Mouse (Mus musculus) neutrophil, adult 59 days (primary cell): ENCODE data around the gene Cdk9. TPM values are rescaled to one million over a fixed set of nuclear protein-coding genes. Genes with fewer than 3 reads are reported as not detected.

Experiments
- total RNA-seq, 2 experiments: library from RNA; stranded (reverse); gene quantifications; 1 replicate in 1 of 2; 2 replicates in 1 of 2; pipeline ENCODE4 v1.2.4; 2023

Cdk9 gene
- 100 to 1,000 TPM; 147 to 175 TPM for total RNA-seq

GRCm38 (mm10) chr2:32712934-32713817, at the start of gene Cdk9:
Gene Cdk9, minus strand, starts transcription at chr2:32713076.

GRCm38 (mm10) chr2:32757056-32757845, 44.4 kb upstream of the Cdk9 start, which contains the start of gene Tor2a:
Gene Tor2a, plus strand, starts transcription at chr2:32757234.

DNA sequence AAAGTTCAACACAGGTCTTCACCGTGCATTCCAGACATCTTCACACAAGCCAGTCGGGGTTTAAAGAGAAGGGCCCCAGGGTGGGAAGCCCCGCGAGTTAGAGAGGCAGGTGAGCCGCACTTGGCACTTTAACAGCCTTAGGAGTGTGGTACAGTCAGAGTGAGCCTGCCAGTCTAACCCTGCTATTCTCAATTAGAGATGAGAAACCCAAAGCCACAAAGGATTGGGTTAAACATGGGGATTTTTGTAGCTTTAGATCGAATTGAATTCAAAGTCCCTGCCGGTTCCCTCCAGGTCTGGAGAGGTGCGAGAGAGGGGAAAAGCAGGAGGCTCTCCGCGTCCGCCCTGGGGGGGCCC, 28.0 kb upstream of the Cdk9 start, which contains the start of gene 6330409D20Rik:
6330409D20Rik (minus strand) TSS at position 101 of the 357 bp plus-strand sequence.

DNA sequence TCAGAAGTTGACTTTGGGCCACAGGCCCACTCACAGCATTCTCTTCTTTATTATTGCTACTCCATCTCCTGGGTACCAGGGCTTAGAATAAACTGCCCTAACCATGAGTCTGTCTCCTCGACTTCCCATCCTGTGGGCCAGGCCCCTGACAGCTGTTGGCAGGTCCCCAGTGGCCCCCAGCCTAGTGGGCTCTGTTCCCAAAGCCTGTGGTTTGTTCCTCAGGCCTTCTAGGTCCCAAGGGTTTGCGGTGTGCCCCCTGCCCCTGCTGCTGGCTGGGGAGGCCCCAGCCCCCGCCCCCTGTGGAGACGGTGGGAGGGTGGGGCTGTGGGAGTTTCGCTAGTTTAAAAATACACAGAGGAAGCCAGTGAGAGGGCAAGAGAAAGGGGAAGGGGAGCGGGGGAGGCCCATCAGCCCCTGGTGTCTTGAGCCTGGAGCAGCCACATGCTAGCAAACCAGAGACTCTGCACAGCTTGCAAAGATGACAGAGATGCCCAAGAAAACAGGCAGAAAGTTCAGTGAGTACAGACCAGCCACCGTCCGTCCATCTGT, 7.9 kb upstream of the Cdk9 start, which contains the start of gene Sh2d3c:
Sh2d3c (plus strand) TSS at position 375 of the 549 bp plus-strand sequence.

GRCm38 (mm10) chr2:32704021-32704421, 8.9 kb downstream of the Cdk9 start, which contains the start of gene Fpgs:
Gene Fpgs, minus strand, starts transcription at chr2:32704145.

Other genes starting within 250 kb of the Cdk9 start
- 10 to 100 TPM; 15.6 to 17.1 TPM for gene Fam102a, start 177.7 kb downstream of the Cdk9 start, total RNA-seq
- 10 to 100 TPM; 54.4 to 59.5 TPM for gene Dpm2, start 142.2 kb downstream of the Cdk9 start, total RNA-seq
- gene Pip5kl1, start 138.3 kb downstream of the Cdk9 start, total RNA-seq, result under 1 TPM in 1 of 2 experiments, not detected in 1; 0.22 TPM
- gene 9430097D07Rik, start 137.4 kb downstream of the Cdk9 start, total RNA-seq, result not detected
- 10 to 100 TPM; 16.5 to 16.7 TPM for gene St6galnac4, start 126.0 kb downstream of the Cdk9 start, total RNA-seq
- gene St6galnac6, start 113.4 kb downstream of the Cdk9 start, total RNA-seq, result 10 to 100 TPM in 1 of 2 experiments, 1 to 10 TPM in 1; 9.1 to 14.1 TPM
- under 1 TPM; 0.51 to 0.53 TPM for gene Ak1, start 91.3 kb downstream of the Cdk9 start, total RNA-seq
- 10 to 100 TPM; 10.3 to 11.4 TPM for gene Eng, start 66.5 kb downstream of the Cdk9 start, total RNA-seq
- gene Fpgs, start 8.9 kb downstream of the Cdk9 start, total RNA-seq, result 1 to 10 TPM; 4.8 to 5.6 TPM
- 100 to 1,000 TPM; 245 to 274 TPM for gene Sh2d3c, start 8.0 kb upstream of the Cdk9 start, total RNA-seq
- gene 6330409D20Rik, start 27.9 kb upstream of the Cdk9 start, total RNA-seq, result not detected
- 10 to 100 TPM; 22.0 to 22.7 TPM for gene Tor2a, start 44.2 kb upstream of the Cdk9 start, total RNA-seq
- gene Ttc16, start 62.6 kb upstream of the Cdk9 start, total RNA-seq, result not detected
- gene Ptrh1, start 62.7 kb upstream of the Cdk9 start, total RNA-seq, result 1 to 10 TPM; 1.0 to 1.7 TPM
- gene Cfap157, start 71.4 kb upstream of the Cdk9 start, total RNA-seq, result not detected
- gene Stxbp1, start 134.2 kb upstream of the Cdk9 start, total RNA-seq, result 1 to 10 TPM; 1.2 to 1.5 TPM
- gene Fam129b, start 163.0 kb upstream of the Cdk9 start, total RNA-seq, result 10 to 100 TPM; 22.1 to 35.0 TPM
- 100 to 1,000 TPM; 131 to 156 TPM for gene Rpl12, start 248.5 kb upstream of the Cdk9 start, total RNA-seq
- 10 to 100 TPM; 35.7 to 37.7 TPM for gene Lrsam1, start 248.5 kb upstream of the Cdk9 start, total RNA-seq